ENCODE assay signal across 16 mouse cellular contexts in genomic region chr5:129700506-129700905, GRCm38 (mm10). TPM values are rescaled to one million over a fixed set of nuclear protein-coding genes. Genes with fewer than 3 reads are reported as not detected.
A peak's percentile ranks its signal among the peaks of the same experiment; 100 is the strongest.
DNase-seq lines count a peak whose midpoint lies in the region; ATAC-seq and TF ChIP-seq lines count a peak whose summit lies in the region.
"Had no signal": no experiment of that assay in that cellular context is flagged by ENCODE, and none has a peak within 500 bp of the region (broad histone marks: within the 10 kb centered on the region; RNA-seq: fewer than 3 reads in every experiment).

No protein-coding gene starts in this region.

- 0 out of 2 replicates have a peak overlapping the region, but pooled peaks have one; percentile 17 for H3K4me2 ChIP-seq in forebrain, postnatal 0 days (ENCODE audit: low read depth)
- H3K4me2 ChIP-seq in forebrain, embryonic 13.5 days = no peak overlapping the region
- H3K4me2 ChIP-seq in stomach, embryonic 16.5 days (ENCODE audit: low read depth, low read length) = 0 out of 2 replicates have a peak overlapping the region, but pooled peaks have one; percentile 15
- no peak overlapping the region for H3K4me2 ChIP-seq in stomach, postnatal 0 days (replicated peaks; ENCODE audit: low read depth)
- peak overlapping the region; percentile 33 for H3K4me2 ChIP-seq in embryonic facial prominence, embryonic 13.5 days
- H3K4me2 ChIP-seq: liver, embryonic 13.5 days had no signal

- H3K27ac ChIP-seq in forebrain, postnatal 0 days (ENCODE audit: low read depth, low read length) = no peak overlapping the region
- H3K27ac ChIP-seq in forebrain, embryonic 13.5 days = no peak overlapping the region
- H3K27ac ChIP-seq in stomach, embryonic 16.5 days (ENCODE audit: low read length) = no peak overlapping the region
- no peak overlapping the region for H3K27ac ChIP-seq in stomach, postnatal 0 days (replicated peaks)
- H3K27ac ChIP-seq in embryonic facial prominence, embryonic 13.5 days = no peak overlapping the region
- H3K27ac ChIP-seq: layer of hippocampus, adult 2 months; liver, embryonic 13.5 days had no signal

- H3K4me3 ChIP-seq in forebrain, postnatal 0 days (ENCODE audit: low read depth, low read length) = no peak overlapping the region
- H3K4me3 ChIP-seq in forebrain, embryonic 13.5 days = no peak overlapping the region
- H3K4me3 ChIP-seq in stomach, embryonic 16.5 days (replicated peaks; ENCODE audit: low read length) = no peak overlapping the region; the same call in 1 of the 2 replicates
- no peak overlapping the region for H3K4me3 ChIP-seq in stomach, postnatal 0 days (ENCODE audit: low read depth, low read length)
- H3K4me3 ChIP-seq in embryonic facial prominence, embryonic 13.5 days = peak overlapping the region; percentile 14
- H3K4me3 ChIP-seq: layer of hippocampus, adult 2 months; liver, embryonic 13.5 days had no signal

- no peak for TF ChIP-seq EP300 in stomach, postnatal 0 days (optimal IDR thresholded peaks at IDR 0.05)

- DNase-seq in forebrain, postnatal 0 days = peak; percentile 11
- no peak for DNase-seq in stomach, postnatal 0 days (ENCODE audit: low spot score)
- DNase-seq in retina, postnatal 1 day = peak; percentile 18
- no peak for DNase-seq in layer of hippocampus, adult 9-10 months (ENCODE audit: low spot score)
- DNase-seq: gastrocnemius, postnatal 10 days; kidney, adult 18-20 months; liver, embryonic 13.5 days; lung, postnatal 4 days; thymus, postnatal 25 days had no signal

- H3K9ac ChIP-seq in forebrain, postnatal 0 days = no peak overlapping the region
- no peak overlapping the region for H3K9ac ChIP-seq in forebrain, embryonic 13.5 days
- no peak overlapping the region for H3K9ac ChIP-seq in stomach, embryonic 16.5 days (ENCODE audit: low read length)
- H3K9ac ChIP-seq in stomach, postnatal 0 days (ENCODE audit: low read length) = no peak overlapping the region
- H3K9ac ChIP-seq in embryonic facial prominence, embryonic 13.5 days = no peak overlapping the region
- H3K9ac ChIP-seq: liver, embryonic 13.5 days had no signal

- 36% methylated on average over 2 of the region's 2 CpGs for WGBS in forebrain, postnatal 0 days
- 25% methylated on average over 2 of the region's 2 CpGs for WGBS in forebrain, embryonic 13.5 days
- WGBS in stomach, embryonic 16.5 days = 32% methylated on average over 2 of the region's 2 CpGs
- 41% methylated on average over 2 of the region's 2 CpGs for WGBS in stomach, postnatal 0 days
- WGBS in embryonic facial prominence, embryonic 13.5 days = 31% methylated on average over 2 of the region's 2 CpGs

- H3K27me3 ChIP-seq in forebrain, postnatal 0 days (ENCODE audit: insufficient read depth, low read length) = no peaks in the 10 kb centered on the region
- H3K27me3 ChIP-seq in forebrain, embryonic 13.5 days = peaks cover 7% of the 10 kb centered on the region; the same call in 1 of the 2 replicates
- no peaks in the 10 kb centered on the region for H3K27me3 ChIP-seq in stomach, embryonic 16.5 days (ENCODE audit: control insufficient read depth, insufficient read depth, low read length)
- H3K27me3 ChIP-seq in stomach, postnatal 0 days (ENCODE audit: control insufficient read depth, insufficient read depth, low read length) = no peaks in the 10 kb centered on the region
- H3K27me3 ChIP-seq in embryonic facial prominence, embryonic 13.5 days = peaks cover 20% of the 10 kb centered on the region

- H3K9me3 ChIP-seq in forebrain, postnatal 0 days (ENCODE audit: low read length) = no peaks in the 10 kb centered on the region
- H3K9me3 ChIP-seq in forebrain, embryonic 13.5 days (replicated peaks) = no peaks in the 10 kb centered on the region
- H3K9me3 ChIP-seq in stomach, embryonic 16.5 days (replicated peaks; ENCODE audit: control insufficient read depth, low read length) = no peaks in the 10 kb centered on the region
- no peaks in the 10 kb centered on the region for H3K9me3 ChIP-seq in stomach, postnatal 0 days (ENCODE audit: control insufficient read depth, low read length)
- H3K9me3 ChIP-seq in embryonic facial prominence, embryonic 13.5 days = no peaks in the 10 kb centered on the region
- H3K9me3 ChIP-seq: G1E; liver, embryonic 13.5 days had no signal

- H3K4me1 ChIP-seq in forebrain, postnatal 0 days (ENCODE audit: insufficient read depth) = no peaks in the 10 kb centered on the region
- H3K4me1 ChIP-seq in forebrain, embryonic 13.5 days = no peaks in the 10 kb centered on the region
- no peaks in the 10 kb centered on the region for H3K4me1 ChIP-seq in stomach, embryonic 16.5 days (ENCODE audit: control insufficient read depth, insufficient read depth, low read length)
- H3K4me1 ChIP-seq in stomach, postnatal 0 days (replicated peaks; ENCODE audit: control insufficient read depth, insufficient read depth) = no peaks in the 10 kb centered on the region
- H3K4me1 ChIP-seq in embryonic facial prominence, embryonic 13.5 days = no peaks in the 10 kb centered on the region

- TF ChIP-seq CTCF in forebrain, postnatal 0 days (IDR thresholded peaks at IDR 0.05; ENCODE audit: low read depth) = no peak
- no peak for TF ChIP-seq CTCF in stomach, postnatal 0 days (IDR thresholded peaks at IDR 0.05; ENCODE audit: low read depth)

- H3K36me3 ChIP-seq in forebrain, postnatal 0 days (ENCODE audit: insufficient read depth) = no peaks in the 10 kb centered on the region
- H3K36me3 ChIP-seq in forebrain, embryonic 13.5 days (ENCODE audit: poor library complexity, severe bottlenecking) = no peaks in the 10 kb centered on the region
- H3K36me3 ChIP-seq in stomach, embryonic 16.5 days (ENCODE audit: control insufficient read depth, insufficient read depth, low read length) = no peaks in the 10 kb centered on the region
- no peaks in the 10 kb centered on the region for H3K36me3 ChIP-seq in stomach, postnatal 0 days (ENCODE audit: control insufficient read depth, insufficient read depth, low read length)
- H3K36me3 ChIP-seq in embryonic facial prominence, embryonic 13.5 days = no peaks in the 10 kb centered on the region
- H3K36me3 ChIP-seq: G1E; liver, embryonic 13.5 days had no signal

- no peak; the same call in 1 of the 2 replicates for ATAC-seq in forebrain, postnatal 0 days
- no peak for ATAC-seq in forebrain, embryonic 13.5 days
- ATAC-seq in stomach, embryonic 16.5 days (ENCODE audit: insufficient read depth, low FRiP score) = no peak
- ATAC-seq in stomach, postnatal 0 days (ENCODE audit: low FRiP score, low TSS enrichment) = no peak
- no peak for ATAC-seq in embryonic facial prominence, embryonic 13.5 days (ENCODE audit: insufficient number of reproducible peaks, insufficient read depth, low FRiP score, low TSS enrichment, low read depth)
- ATAC-seq in CD4-positive, CD25-positive, alpha-beta regulatory T cell, adult 4 months = no peak

RNA-seq across cellular contexts. Expression of gene Sept14, which starts 7.8 kb away (rescaled TPM):
- total RNA-seq in forebrain, postnatal 0 days (2014; rRNA removed) = not detected in 2 replicates
- not detected in 2 replicates for polyA plus RNA-seq in forebrain, postnatal 0 days (2015; fragmentation: Nextera tagmentation; extraction: Ambion mirVana)
- polyA plus RNA-seq in forebrain, embryonic 13.5 days (2015; fragmentation: Nextera tagmentation; extraction: Ambion mirVana) = not detected in 2 replicates
- polyA plus RNA-seq in stomach, embryonic 16.5 days (2015; fragmentation: Nextera tagmentation; extraction: Ambion mirVana) = not detected in 2 replicates
- not detected in 2 replicates for polyA plus RNA-seq in stomach, postnatal 0 days (2015; fragmentation: Nextera tagmentation; extraction: Ambion mirVana)
- polyA plus RNA-seq in embryonic facial prominence, embryonic 13.5 days (2015; fragmentation: Nextera tagmentation; extraction: Ambion mirVana) = not detected in 2 replicates
- polyA plus RNA-seq in CD4-positive, CD25-positive, alpha-beta regulatory T cell, adult 4 months (2017; shearing (Covaris generic)) = not detected
- total RNA-seq: G1E; gastrocnemius, postnatal 10 days; heart, postnatal 25 days; layer of hippocampus, adult 2 months had no signal
- polyA plus RNA-seq: G1E; liver, embryonic 13.5 days had no signal

RNA-seq across cellular contexts. Expression of gene Mrps17, which starts 14.8 kb away (rescaled TPM):
- total RNA-seq in forebrain, postnatal 0 days (2014; rRNA removed) = 131 and 146 TPM in 2 replicates
- 169 and 184 TPM in 2 replicates for polyA plus RNA-seq in forebrain, postnatal 0 days (2015; fragmentation: Nextera tagmentation; extraction: Ambion mirVana)
- polyA plus RNA-seq in forebrain, embryonic 13.5 days (2015; fragmentation: Nextera tagmentation; extraction: Ambion mirVana) = 194 and 203 TPM in 2 replicates
- 160 and 174 TPM in 2 replicates for polyA plus RNA-seq in stomach, embryonic 16.5 days (2015; fragmentation: Nextera tagmentation; extraction: Ambion mirVana)
- polyA plus RNA-seq in stomach, postnatal 0 days (2015; fragmentation: Nextera tagmentation; extraction: Ambion mirVana) = 135 and 140 TPM in 2 replicates
- 205 and 223 TPM in 2 replicates for polyA plus RNA-seq in embryonic facial prominence, embryonic 13.5 days (2015; fragmentation: Nextera tagmentation; extraction: Ambion mirVana)
- 100 to 1,000 TPM; 104 to 138 TPM for polyA plus RNA-seq in CD4-positive, CD25-positive, alpha-beta regulatory T cell, adult 4 months (2017; shearing (Covaris generic))

RNA-seq across cellular contexts. Expression of gene Nipsnap2, which starts 24.4 kb away (rescaled TPM):
- 71.7 and 83.2 TPM in 2 replicates for total RNA-seq in forebrain, postnatal 0 days (2014; rRNA removed)
- polyA plus RNA-seq in forebrain, postnatal 0 days (2015; fragmentation: Nextera tagmentation; extraction: Ambion mirVana) = 90.8 and 97.9 TPM in 2 replicates
- polyA plus RNA-seq in forebrain, embryonic 13.5 days (2015; fragmentation: Nextera tagmentation; extraction: Ambion mirVana) = 83.0 and 88.7 TPM in 2 replicates
- polyA plus RNA-seq in stomach, embryonic 16.5 days (2015; fragmentation: Nextera tagmentation; extraction: Ambion mirVana) = 86.3 and 103 TPM in 2 replicates
- polyA plus RNA-seq in stomach, postnatal 0 days (2015; fragmentation: Nextera tagmentation; extraction: Ambion mirVana) = 87.1 and 92.5 TPM in 2 replicates
- 112 and 113 TPM in 2 replicates for polyA plus RNA-seq in embryonic facial prominence, embryonic 13.5 days (2015; fragmentation: Nextera tagmentation; extraction: Ambion mirVana)
- 10 to 100 TPM; 64.4 to 83.3 TPM for polyA plus RNA-seq in CD4-positive, CD25-positive, alpha-beta regulatory T cell, adult 4 months (2017; shearing (Covaris generic))

RNA-seq across cellular contexts. Expression of gene Zfp11, which starts 30.6 kb away (rescaled TPM):
- total RNA-seq in forebrain, postnatal 0 days (2014; rRNA removed) = 4.3 and 5.8 TPM in 2 replicates
- 3.3 and 4.8 TPM in 2 replicates for polyA plus RNA-seq in forebrain, postnatal 0 days (2015; fragmentation: Nextera tagmentation; extraction: Ambion mirVana)
- polyA plus RNA-seq in forebrain, embryonic 13.5 days (2015; fragmentation: Nextera tagmentation; extraction: Ambion mirVana) = 7.7 and 8.5 TPM in 2 replicates
- polyA plus RNA-seq in stomach, embryonic 16.5 days (2015; fragmentation: Nextera tagmentation; extraction: Ambion mirVana) = 4.1 and 4.3 TPM in 2 replicates
- 0.98 and 1.2 TPM in 2 replicates for polyA plus RNA-seq in stomach, postnatal 0 days (2015; fragmentation: Nextera tagmentation; extraction: Ambion mirVana)
- 6.0 and 7.5 TPM in 2 replicates for polyA plus RNA-seq in embryonic facial prominence, embryonic 13.5 days (2015; fragmentation: Nextera tagmentation; extraction: Ambion mirVana)
- 1 to 10 TPM; 2.6 to 3.8 TPM for polyA plus RNA-seq in CD4-positive, CD25-positive, alpha-beta regulatory T cell, adult 4 months (2017; shearing (Covaris generic))

Comparison
In these comparisons a context has a peak if more than half of its experiments do, and no peak if none do; other contexts are left out.
1. H3K4me2 ChIP-seq: peak in forebrain, postnatal 0 days (single experiment), stomach, embryonic 16.5 days (single experiment) and embryonic facial prominence, embryonic 13.5 days (single experiment); none in forebrain, embryonic 13.5 days (single experiment) and stomach, postnatal 0 days (single experiment).
2. DNase-seq: peak in forebrain, postnatal 0 days (single experiment) and retina, postnatal 1 day (single experiment); none in stomach, postnatal 0 days (single experiment) and layer of hippocampus, adult 9-10 months (single experiment).